Mouse (Mus musculus) left cerebral cortex, adult 11 months (tissue): ENCODE measurements around the gene Il11ra1.

ENCODE experiments used
- DNase-seq: peaks from one replicate; pipeline ENCODE4 v3.0.0; 2022; ENCODE audit warnings: low spot score

Gene Il11ra1

GRCm38 (mm10) chr4:41708192-41708745, 8.5 kb downstream of the Il11ra1 start:
- no peak for DNase-seq

GRCm38 (mm10) chr4:41710229-41710628, 10.4 kb downstream of the Il11ra1 start:
- no peak for DNase-seq

GRCm38 (mm10) chr4:41711705-41712375, 12.1 kb downstream of the Il11ra1 start:
- no peak for DNase-seq

GRCm38 (mm10) chr4:41712421-41713196, 12.8 kb downstream of the Il11ra1 start:
- DNase-seq = no peak

GRCm38 (mm10) chr4:41713197-41714067, 13.6 kb downstream of the Il11ra1 start, which contains the start of gene Rpp25l:
Gene Rpp25l, minus strand, starts transcription at chr4:41713534.
- DNase-seq = no peak

DNA sequence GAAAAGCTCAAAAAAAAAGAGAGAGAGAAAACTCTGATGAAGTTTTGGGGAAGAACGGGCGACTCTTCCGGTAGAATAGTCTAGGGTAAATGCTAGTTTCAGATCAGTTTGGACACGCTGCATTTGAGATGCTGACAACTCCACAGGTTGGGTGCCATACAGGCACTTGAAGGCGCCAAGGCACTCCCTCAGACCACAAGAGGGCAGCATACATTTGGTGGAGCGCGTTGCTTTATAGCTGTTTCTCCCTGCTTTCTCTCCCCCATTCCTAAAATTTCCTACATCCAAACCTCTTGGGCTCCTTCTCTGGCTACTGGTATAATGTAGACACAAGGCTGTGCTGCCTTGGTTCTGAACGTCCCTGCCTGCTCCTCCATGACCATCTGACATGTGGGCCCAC, 14.5 kb downstream of the Il11ra1 start:
- no peak for DNase-seq

- DNase-seq = no peak
Observed at GRCm38 (mm10) chr4:41715082-41715481, 15.3 kb downstream of the Il11ra1 start.

DNA sequence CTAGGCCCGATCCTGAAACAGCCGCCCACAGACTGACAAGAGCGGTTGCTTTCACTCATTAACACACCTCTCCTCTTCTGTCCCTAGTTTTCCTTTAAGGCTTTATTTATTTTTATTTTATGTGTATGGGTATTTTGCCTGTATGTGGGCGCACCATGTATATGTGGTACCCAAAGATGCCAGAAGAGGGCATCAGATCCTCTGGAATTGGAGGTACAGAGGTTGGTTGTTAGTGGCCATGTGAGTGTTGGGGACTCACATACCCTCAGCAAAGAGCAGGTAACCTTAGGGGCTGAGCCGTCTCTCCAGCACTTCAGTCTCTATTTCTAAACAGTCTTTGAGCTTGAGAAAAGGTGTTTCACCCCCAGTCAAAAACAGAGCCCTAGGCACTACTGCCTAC, 15.8 kb downstream of the Il11ra1 start:
- no peak for DNase-seq

DNA sequence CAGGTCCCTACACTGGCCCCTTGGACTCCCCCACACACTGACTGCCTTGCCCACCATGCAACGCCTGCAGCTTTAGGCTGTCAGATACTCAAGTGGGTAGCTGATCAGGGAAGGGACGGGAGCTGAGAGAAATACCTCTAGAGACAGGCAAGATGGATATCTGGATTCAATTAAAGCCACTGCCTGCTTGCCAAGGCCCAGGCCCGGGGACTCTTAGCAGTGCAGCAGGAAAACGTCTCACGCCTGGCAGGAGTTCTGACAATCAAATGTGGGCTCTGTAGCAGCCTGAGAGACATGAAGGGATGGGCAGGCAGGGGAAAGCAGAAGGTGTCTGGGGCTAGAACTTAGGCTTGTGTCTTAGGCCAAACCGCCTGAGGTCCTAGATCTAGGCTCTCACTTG, 17.0 kb downstream of the Il11ra1 start:
- DNase-seq = no peak

DNA sequence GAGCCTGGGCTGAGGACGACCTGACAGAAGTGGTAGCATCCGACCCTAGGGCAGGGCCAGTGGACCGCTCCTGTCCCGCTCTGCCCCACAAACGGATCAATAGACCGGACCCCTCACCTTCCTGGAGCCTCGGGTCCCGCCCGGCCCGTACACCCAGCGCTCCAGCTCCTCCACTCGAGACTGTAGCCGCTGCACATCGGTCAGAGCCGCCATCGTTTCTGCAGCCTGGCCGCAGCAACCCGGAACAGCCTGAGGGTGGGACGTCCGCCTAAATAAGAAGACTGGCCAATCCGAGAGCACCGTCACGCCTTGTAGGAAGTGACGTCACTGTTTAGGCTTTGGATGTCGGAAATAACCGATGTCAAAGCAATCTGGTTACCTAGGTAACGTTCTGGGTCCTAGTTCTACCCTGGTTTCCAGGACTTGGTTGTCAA, 23.1 kb downstream of the Il11ra1 start, which contains the start of gene Dctn3:
TSS of gene Dctn3 (minus strand) at position 253 of the 434 bp plus-strand sequence.
- DNase-seq = peak; percentile 95

- no peak for DNase-seq
Observed at GRCm38 (mm10) chr4:41726826-41727621, 27.2 kb downstream of the Il11ra1 start.

DNA sequence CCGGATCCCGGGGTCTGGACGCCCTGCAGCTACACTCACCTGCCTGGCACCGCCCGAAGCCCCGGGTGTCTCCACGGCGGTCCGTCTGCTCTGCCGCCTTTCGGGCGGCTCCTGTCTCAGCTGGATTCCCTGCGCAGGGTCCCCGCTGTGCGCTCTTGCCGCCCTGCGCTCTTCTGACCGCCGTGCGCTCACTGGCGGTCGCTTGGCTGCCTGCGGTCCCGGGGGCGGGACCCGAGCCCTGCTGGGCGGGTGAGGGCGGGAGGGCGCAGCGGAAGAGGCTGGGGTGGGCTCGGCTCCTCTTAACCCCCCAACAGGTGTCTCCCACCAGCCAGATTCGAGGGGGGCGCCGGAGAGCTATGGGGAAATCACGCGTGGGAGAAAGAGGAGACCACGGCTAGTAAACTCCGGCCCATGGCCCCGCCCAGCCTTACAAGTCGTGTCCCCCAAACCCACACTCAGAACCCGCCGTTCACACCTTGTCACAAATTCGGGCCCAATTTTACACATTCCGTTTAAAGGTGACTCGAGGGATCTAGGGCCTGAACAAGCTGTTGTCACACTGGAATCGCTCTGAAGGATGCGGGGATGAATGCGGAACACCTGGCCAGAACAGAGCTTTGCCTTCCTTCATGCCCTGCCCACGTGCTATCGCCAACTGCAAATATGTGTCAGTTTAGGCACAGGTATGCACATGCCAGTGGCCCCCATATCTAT, 31.4 kb downstream of the Il11ra1 start, which contains the start of gene Arid3c:
TSS of gene Arid3c (minus strand) at position 91 of the 714 bp plus-strand sequence.
- no peak for DNase-seq

GRCm38 (mm10) chr4:41737602-41738255, 37.9 kb downstream of the Il11ra1 start:
- peak; percentile 73 for DNase-seq

- no peak for DNase-seq
Observed at GRCm38 (mm10) chr4:41738256-41738603, 38.4 kb downstream of the Il11ra1 start.

DNA sequence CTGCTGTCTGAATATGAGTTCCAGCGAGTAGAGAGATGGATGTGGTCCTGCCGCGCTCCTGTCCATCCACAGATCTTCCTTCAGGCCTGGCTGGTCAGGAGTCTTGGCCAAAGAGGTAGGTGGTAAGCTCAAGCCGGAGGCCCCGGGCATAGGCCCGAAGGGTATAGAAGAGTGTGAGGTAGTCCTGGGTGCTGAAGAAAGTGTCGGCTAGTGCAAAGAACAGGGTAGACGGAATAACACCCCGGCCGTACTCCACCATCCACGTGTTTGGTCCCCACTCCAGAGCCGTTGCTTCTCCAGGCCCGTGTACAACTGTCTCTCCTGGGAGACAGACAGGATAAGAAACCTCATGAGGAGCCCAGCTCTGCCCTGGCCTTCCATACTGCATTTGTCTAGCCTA, 39.5 kb downstream of the Il11ra1 start:
- DNase-seq = no peak

- peak; percentile 69 for DNase-seq
Observed at GRCm38 (mm10) chr4:41740380-41741157, 40.8 kb downstream of the Il11ra1 start.

- DNase-seq = peak; percentile 91
Observed at GRCm38 (mm10) chr4:41741158-41741560, 41.4 kb downstream of the Il11ra1 start.

DNA sequence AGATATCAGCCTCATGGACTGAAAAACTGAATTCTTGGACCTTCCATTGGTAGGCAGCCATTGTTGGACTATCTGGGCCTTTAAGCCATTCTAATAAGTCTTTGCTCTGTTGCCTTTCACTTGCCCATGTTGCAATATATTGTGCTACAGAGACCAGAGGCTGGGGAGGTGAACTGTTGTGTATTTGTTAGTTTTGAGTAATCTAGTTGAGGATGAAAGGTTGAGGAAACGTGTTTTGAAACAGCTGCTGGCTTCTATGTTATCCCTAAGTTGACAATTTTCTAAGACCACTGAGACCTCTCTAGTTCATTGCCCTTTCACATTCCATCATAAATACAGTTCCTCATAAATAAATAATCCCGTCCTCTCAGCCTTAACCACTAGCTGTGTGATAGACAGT, 44.3 kb downstream of the Il11ra1 start:
- no peak for DNase-seq

DNA sequence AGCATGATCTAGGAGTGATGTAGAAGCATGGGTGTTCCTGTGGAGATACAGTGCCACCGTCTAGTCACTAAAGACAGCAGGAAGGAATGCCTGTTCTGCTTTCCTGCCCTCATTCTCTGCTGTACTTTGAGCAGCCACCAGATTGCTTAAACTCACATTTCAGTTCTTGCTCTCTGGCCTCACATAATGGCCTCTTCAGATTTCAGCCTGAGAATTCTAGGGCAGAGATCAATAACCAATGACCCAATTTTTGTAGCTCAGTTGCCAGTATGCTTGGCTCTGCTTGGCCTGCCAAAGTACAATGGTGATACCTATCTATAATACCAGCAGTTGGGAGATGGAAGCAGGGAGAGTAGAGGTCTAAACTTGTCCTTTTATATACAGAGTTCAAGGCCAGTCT, 45.2 kb downstream of the Il11ra1 start:
- DNase-seq = no peak
